Mouse (Mus musculus) liver, embryonic 15.5 days (tissue): ENCODE data around the gene Cldn22. TPM values are rescaled to one million over a fixed set of nuclear protein-coding genes. Genes with fewer than 3 reads are reported as not detected.

Experiments used
- ATAC-seq: fragments of 200-750 bp; cut with Nextera tagmentation; 2 replicates; pipeline ENCODE4 v1.8.0; 2017; ENCODE audit warnings: moderate number of reproducible peaks, mild to moderate bottlenecking, moderate library complexity; ENCODE audit not compliant: insufficient read depth
- H3K27ac ChIP-seq: fragments of 300-500 bp; sonication (generic); replicated peaks from 2 replicates; pipeline ENCODE4 v1.5.1; 2015; ENCODE audit warnings: mild to moderate bottlenecking, inconsistent platforms
- H3K27me3 ChIP-seq: fragments of 300-500 bp; sonication (generic); 2 replicates; pipeline ENCODE4 v1.6.1; 2015; ENCODE audit warnings: mild to moderate bottlenecking, inconsistent platforms
- H3K36me3 ChIP-seq: fragments of 300-500 bp; sonication (generic); replicated peaks from 2 replicates; pipeline ENCODE4 v1.6.1; 2015; ENCODE audit warnings: moderate library complexity, mild to moderate bottlenecking, inconsistent platforms
- H3K4me1 ChIP-seq: fragments of 300-500 bp; sonication (generic); replicated peaks from 2 replicates; pipeline ENCODE4 v1.6.1; 2015; ENCODE audit warnings: inconsistent platforms
- H3K4me2 ChIP-seq: fragments of 300-500 bp; sonication (generic); 2 replicates; pipeline ENCODE4 v1.6.1; 2015; ENCODE audit warnings: moderate library complexity, mild to moderate bottlenecking, inconsistent platforms
- H3K4me3 ChIP-seq: fragments of 300-500 bp; sonication (generic); replicated peaks from 2 replicates; pipeline ENCODE4 v1.5.1; 2015; ENCODE audit warnings: mild to moderate bottlenecking, inconsistent platforms
- H3K9ac ChIP-seq: fragments of 300-500 bp; sonication (generic); 2 replicates; pipeline ENCODE4 v1.6.1; 2015; ENCODE audit warnings: moderate library complexity, mild to moderate bottlenecking, inconsistent platforms
- H3K9me3 ChIP-seq: fragments of 300-500 bp; sonication (generic); replicated peaks from 2 replicates; pipeline ENCODE4 v1.6.1; 2016; ENCODE audit warnings: inconsistent platforms
- WGBS: fragments of 180-500 bp; shearing (Covaris S2); methylation state at CpG from one replicate; pipeline ENCODE4 v1.1.7; 2015; ENCODE audit warnings: mixed read lengths; ENCODE audit not compliant: insufficient replicate concordance; 5-methylcytosine and 5-hydroxymethylcytosine counted together
- polyA plus RNA-seq: library from polyadenylated mRNA; unstranded; fragments of >200 nt; fragmentation: Nextera tagmentation; extraction: Ambion mirVana; gene quantifications from 2 replicates; pipeline ENCODE4 v1.2.1, GENCODE M21; 2015

Gene Cldn22
- polyA plus RNA-seq, 1 experiment from 2014 or later: not detected

DNA sequence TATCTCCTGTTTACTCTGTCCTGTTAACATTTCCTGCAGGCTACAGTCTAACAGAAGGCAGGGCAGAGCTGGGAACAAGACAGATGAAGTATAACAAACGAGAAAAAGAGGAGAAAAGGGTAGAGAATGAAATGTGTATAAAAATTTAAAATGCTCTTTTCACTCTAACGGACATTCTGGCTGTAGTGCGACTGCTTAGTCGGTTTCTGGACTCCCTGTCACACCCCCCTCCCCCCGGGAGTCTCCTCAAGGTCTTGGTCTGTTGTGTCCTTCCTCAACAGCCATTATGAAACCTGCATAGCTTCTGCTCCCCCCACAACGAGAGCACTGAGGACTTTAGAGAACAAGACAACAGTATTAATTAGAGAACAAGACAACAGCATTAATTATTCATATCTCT lies 8.3 kb downstream of the Cldn22 start:
- H3K4me3 ChIP-seq: no peak overlapping the region
- ATAC-seq: no peak
- 56% methylated on average over 6 of the region's 6 CpGs for WGBS

DNA sequence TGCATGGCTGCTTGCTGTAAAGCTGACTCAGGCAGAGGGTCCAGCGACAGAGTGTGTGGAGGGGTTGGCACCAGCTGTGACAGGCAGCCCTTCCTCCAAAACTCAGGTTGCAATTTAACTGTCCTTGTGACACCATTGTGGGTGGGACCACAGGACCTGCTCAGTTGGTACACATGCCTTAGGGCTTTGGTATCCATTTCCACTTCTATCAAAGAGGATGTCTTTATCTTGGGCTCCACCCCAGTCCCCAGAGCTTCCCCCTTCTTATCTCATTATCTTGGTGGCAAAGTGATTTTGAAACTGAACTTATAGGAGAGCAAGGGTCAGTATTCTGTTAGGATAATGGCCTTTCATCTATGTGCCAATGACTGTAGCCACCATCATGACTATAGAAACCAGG lies 9.7 kb downstream of the Cldn22 start:
- no peak overlapping the region for H3K4me2 ChIP-seq
- no peak overlapping the region for H3K4me3 ChIP-seq
- H3K36me3 ChIP-seq: peaks cover 5% of the 10 kb centered on the region
- no peak for ATAC-seq
- H3K27me3 ChIP-seq: no peaks in the 10 kb centered on the region
- H3K9me3 ChIP-seq: no peaks in the 10 kb centered on the region
- 57% methylated on average over 1 of the region's 1 CpGs for WGBS
- no peaks in the 10 kb centered on the region for H3K4me1 ChIP-seq
- H3K9ac ChIP-seq: no peak overlapping the region
- H3K27ac ChIP-seq: no peak overlapping the region

More for the DNA sequence above, 8.3 kb downstream of the Cldn22 start:
- Histone ChIP-seq H3K27me3 (no peaks in the 10 kb centered on the region), H3K9me3 (no peaks in the 10 kb centered on the region), H3K4me2 (no peak overlapping the region), H3K9ac (no peak overlapping the region), H3K36me3 (peaks cover 5% of the 10 kb centered on the region), H3K4me1 (no peaks in the 10 kb centered on the region), H3K27ac (no peak overlapping the region)

DNA sequence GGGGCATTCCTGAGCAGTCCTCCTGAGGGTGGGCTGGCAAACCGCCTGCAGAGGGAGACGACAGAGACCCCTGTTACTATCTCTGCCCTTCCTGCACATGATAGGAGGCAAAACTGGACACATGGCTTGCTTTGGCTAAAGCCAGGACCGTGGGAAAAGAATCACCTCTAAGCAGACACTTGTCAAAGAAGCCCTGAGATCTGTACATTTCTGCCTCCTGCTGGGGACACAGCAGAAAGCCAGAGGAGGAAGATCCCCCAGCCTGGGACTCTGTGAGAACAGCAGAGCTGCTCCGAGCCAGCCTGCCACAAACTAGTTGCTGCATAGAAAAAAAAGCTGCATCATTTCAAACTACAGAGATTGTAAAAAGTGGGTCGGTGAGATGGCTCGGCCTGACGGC lies 18.8 kb downstream of the Cldn22 start:
- WGBS: 73% methylated on average over 7 of the region's 7 CpGs
- Histone ChIP-seq H3K9me3 (no peaks in the 10 kb centered on the region), H3K9ac (no peak overlapping the region), H3K27me3 (no peaks in the 10 kb centered on the region), H3K4me2 (no peak overlapping the region), H3K36me3 (peaks cover 12% of the 10 kb centered on the region), H3K27ac (no peak overlapping the region), H3K4me1 (no peaks in the 10 kb centered on the region), H3K4me3 (no peak overlapping the region)
- no peak for ATAC-seq

DNA sequence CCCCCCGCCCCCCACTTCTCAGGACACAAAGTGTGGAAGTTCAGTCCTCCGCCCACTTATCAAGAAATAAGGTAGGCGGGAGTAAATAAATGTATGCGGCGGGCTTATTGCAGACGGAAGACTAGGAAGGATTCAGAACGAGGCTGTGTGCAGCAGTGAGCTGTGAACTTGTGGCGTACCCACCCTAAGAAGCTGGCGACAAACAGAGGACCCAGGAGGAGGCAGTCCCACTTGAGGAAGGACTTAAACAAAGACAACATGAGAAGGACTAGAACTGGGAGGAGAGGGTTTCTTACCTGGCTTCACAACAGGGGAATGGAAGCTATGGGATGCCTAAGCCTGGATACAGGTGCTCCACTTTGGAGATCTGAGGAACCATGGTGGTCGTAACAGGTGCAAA lies 19.4 kb downstream of the Cldn22 start:
- Histone ChIP-seq H3K27ac (no peak overlapping the region), H3K9ac (no peak overlapping the region), H3K9me3 (no peaks in the 10 kb centered on the region), H3K4me2 (no peak overlapping the region), H3K4me3 (no peak overlapping the region), H3K4me1 (no peaks in the 10 kb centered on the region), H3K36me3 (peaks cover 16% of the 10 kb centered on the region), H3K27me3 (no peaks in the 10 kb centered on the region)
- 75% methylated on average over 10 of the region's 10 CpGs for WGBS
- ATAC-seq: no peak

DNA sequence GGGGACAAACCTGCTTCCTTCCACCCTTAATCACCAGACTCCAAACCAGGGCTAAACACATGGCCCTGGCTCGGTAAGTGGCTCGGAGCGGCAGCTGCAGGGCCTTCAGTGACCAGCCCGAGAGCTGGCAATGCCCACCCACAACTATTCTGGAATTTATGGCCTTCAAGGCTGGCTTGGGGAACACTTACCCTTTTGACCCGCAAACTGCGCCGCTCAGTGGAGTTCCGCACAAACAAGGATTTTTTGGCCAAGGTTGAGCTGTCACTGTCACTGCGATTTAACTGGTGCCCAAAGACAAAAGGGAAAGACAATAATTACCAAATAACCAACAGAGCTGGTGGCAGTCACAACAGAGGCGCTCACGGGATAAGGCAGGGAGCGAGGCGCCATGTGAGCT lies 21.7 kb downstream of the Cldn22 start:
- Histone ChIP-seq H3K9me3 (no peaks in the 10 kb centered on the region), H3K36me3 (peaks cover 15% of the 10 kb centered on the region), H3K4me3 (no peak overlapping the region), H3K4me2 (no peak overlapping the region), H3K27me3 (no peaks in the 10 kb centered on the region), H3K9ac (no peak overlapping the region), H3K4me1 (no peaks in the 10 kb centered on the region), H3K27ac (no peak overlapping the region)
- WGBS: 85% methylated on average over 13 of the region's 13 CpGs
- ATAC-seq: no peak

DNA sequence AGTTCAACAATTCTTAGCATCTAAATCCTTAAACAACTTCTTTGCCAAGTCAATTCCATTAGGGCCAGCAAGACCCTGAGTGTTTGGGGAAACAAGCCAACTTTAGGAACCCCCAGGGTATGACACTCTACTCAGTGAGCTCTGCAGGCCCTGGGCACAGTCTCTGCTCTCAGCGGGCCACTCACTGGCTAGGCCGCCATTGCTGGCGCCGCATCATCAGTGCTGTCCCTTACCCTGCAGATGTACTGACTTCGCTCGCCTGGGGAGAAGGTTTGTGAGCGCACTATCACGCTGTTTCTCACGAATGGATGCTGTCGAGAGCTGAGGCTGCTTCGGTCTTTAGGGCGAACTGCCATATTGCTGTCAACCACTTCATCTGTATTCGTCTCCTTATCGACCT lies 22.9 kb downstream of the Cldn22 start:
- Histone ChIP-seq H3K36me3 (peaks cover 15% of the 10 kb centered on the region), H3K4me3 (no peak overlapping the region), H3K4me2 (no peak overlapping the region), H3K4me1 (no peaks in the 10 kb centered on the region), H3K27ac (no peak overlapping the region), H3K9ac (no peak overlapping the region), H3K27me3 (no peaks in the 10 kb centered on the region), H3K9me3 (no peaks in the 10 kb centered on the region)
- 82% methylated on average over 14 of the region's 14 CpGs for WGBS
- no peak for ATAC-seq

DNA sequence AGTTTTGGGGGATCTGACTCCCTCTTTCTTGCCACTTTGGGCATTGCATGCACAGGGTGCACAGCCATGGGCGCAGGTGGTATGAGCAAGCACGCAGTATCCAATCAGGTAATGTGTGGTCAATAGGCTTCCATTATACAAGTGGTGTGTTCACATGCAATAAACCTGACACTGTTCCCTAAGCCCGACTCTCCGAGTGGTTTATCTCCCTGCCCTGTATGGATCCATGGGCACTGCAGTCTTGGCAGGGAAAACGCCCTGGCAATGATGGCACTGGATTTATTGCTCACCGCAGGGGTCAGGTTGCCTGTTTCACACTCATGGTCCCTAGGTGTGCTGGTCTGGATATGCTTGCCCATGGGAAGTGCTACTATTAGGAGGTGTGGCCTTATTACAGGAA lies 23.6 kb downstream of the Cldn22 start:
- Histone ChIP-seq H3K4me2 (no peak overlapping the region), H3K9ac (no peak overlapping the region), H3K27ac (no peak overlapping the region), H3K4me3 (no peak overlapping the region), H3K27me3 (no peaks in the 10 kb centered on the region), H3K4me1 (no peaks in the 10 kb centered on the region; the same call in 1 of the 2 replicates), H3K36me3 (peaks cover 15% of the 10 kb centered on the region), H3K9me3 (no peaks in the 10 kb centered on the region)
- WGBS: 84% methylated on average over 6 of the region's 6 CpGs
- ATAC-seq: no peak

DNA sequence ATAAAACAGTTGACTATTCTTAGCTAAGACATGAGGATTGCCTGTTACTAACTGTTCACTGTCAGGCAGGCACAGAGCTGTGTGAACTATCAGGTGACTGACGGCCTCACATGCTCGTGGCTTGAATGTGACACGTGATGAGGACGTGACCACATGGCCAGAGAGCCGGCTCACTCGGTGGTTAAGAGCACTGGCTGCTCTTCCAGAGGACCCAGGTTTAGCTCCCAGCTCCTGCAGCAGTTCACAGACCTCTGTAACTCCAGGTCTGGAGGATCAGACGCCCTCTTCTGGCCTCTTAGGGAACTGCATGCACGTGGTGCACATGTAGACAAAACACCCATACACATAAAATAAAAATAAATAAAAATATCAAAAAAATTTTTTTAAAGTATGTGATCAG lies 25.6 kb downstream of the Cldn22 start:
- Histone ChIP-seq H3K27me3 (no peaks in the 10 kb centered on the region), H3K4me2 (no peak overlapping the region), H3K9ac (no peak overlapping the region), H3K36me3 (peaks cover 15% of the 10 kb centered on the region), H3K27ac (no peak overlapping the region), H3K4me1 (no peaks in the 10 kb centered on the region; the same call in 1 of the 2 replicates), H3K9me3 (no peaks in the 10 kb centered on the region), H3K4me3 (no peak overlapping the region)
- WGBS: 66% methylated on average over 8 of the region's 8 CpGs
- ATAC-seq: no peak

DNA sequence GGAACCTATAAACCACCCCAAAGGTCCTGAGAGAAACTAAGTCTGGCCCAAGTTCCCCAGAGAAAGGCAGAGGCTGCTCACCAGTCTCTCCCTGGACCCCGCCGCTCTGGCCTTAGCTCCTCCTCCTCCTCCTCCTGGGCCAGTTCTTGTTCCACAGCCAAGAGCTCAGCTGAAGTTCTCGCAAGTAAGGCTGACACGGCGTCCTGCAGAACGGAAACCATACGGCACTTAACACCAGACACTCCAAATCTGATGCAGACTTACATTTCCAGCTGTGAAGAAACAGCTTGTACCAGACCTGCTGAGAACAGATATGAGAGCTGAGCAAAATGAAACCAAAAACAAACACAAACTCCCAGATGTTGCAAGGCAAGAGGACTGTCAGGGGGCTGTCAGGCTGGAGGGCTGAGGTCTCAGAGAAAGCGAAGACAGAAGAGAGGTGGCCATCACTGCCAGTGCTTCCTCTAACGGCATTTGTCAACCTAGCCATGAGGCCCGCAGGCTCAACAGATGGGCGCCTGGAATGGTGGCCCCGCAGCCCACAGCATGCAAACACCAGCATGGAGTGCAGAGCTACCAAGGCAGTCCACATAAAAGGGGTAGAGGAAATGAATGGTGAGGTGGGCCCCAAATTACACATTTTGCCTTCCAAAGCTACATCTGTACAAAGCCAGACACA lies 27.7 kb downstream of the Cldn22 start:
- WGBS: 30% methylated on average over 12 of the region's 12 CpGs
- Histone ChIP-seq H3K27me3 (no peaks in the 10 kb centered on the region), H3K9ac (no peak overlapping the region), H3K36me3 (peaks cover 16% of the 10 kb centered on the region), H3K4me1 (no peaks in the 10 kb centered on the region; the same call in 1 of the 2 replicates), H3K27ac (no peak overlapping the region), H3K4me3 (peak overlapping the region; percentile 37), H3K4me2 (peak overlapping the region; percentile 46), H3K9me3 (no peaks in the 10 kb centered on the region)
- ATAC-seq: no peak

DNA sequence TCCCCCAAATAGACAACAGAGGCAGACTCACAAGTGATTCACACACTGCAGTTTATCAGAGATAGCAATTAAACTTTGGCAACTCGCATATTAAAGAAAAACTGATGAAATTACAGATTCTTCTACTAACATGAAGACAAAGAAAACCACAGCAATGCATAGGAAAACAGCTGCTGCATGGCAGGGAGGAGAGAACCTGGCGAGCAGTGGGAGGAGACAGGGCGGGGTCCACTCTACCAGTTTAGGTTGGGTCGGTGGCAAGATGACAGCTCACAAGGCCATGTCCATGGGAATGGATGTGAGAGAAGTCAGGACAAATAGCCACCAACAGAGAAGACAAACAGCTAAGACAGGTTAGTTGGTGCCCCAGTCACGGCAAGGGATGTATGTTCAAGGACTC lies 28.5 kb downstream of the Cldn22 start:
- no peak overlapping the region for H3K9ac ChIP-seq
- no peaks in the 10 kb centered on the region for H3K27me3 ChIP-seq
- WGBS: 44% methylated on average over 5 of the region's 5 CpGs
- H3K4me2 ChIP-seq: no peak overlapping the region
- no peak overlapping the region for H3K27ac ChIP-seq
- peaks cover 12% of the 10 kb centered on the region for H3K36me3 ChIP-seq
- no peak for ATAC-seq
- H3K9me3 ChIP-seq: no peaks in the 10 kb centered on the region
- H3K4me3 ChIP-seq: no peak overlapping the region
- H3K4me1 ChIP-seq: no peaks in the 10 kb centered on the region; the same call in 1 of the 2 replicates

DNA sequence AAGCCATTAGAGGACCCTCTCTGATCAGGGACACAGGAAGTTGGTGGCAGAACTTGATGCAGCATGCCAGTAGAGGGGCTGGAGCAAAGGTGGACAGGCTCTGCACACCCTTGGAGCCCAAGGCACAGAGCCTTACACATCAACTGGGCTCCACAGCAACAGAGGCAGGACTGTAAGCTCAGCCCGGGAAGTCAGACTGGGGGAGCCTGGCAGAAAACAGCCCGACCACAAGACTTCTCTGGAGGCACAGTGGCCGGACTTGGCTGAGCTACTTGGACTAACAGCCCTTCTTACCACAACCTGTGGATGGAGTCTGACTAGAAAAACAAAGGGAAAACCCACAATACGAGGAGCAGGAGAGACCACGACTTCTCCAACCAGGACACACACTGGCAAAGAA lies 29.1 kb downstream of the Cldn22 start:
- Histone ChIP-seq H3K27ac (no peak overlapping the region), H3K9ac (no peak overlapping the region), H3K4me1 (no peaks in the 10 kb centered on the region; the same call in 1 of the 2 replicates), H3K4me3 (no peak overlapping the region), H3K27me3 (no peaks in the 10 kb centered on the region), H3K4me2 (no peak overlapping the region), H3K36me3 (peaks cover 7% of the 10 kb centered on the region; the same call in 1 of the 2 replicates), H3K9me3 (no peaks in the 10 kb centered on the region)
- 57% methylated on average over 5 of the region's 5 CpGs for WGBS
- ATAC-seq: no peak

DNA sequence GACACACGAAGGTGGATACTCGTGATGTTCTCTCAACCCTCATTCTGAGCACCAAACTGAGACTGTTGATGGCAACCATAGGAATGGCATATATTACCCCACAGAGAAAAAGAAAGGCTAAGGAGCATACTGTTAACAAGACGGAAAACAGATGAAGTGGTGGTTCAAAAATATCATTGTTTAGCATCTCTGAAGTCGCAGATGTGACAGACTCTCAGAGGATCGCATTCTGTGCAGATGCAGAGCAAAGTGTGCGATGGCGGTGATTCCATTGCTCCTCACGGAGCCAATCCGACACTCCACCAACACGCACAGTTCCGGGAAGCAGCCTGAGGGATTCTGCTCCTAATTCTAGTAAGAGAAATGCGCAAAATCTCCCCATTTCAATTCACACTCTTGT lies 35.0 kb downstream of the Cldn22 start:
- Histone ChIP-seq H3K27ac (no peak overlapping the region), H3K9me3 (no peaks in the 10 kb centered on the region), H3K4me2 (no peak overlapping the region), H3K4me3 (no peak overlapping the region), H3K4me1 (no peaks in the 10 kb centered on the region), H3K9ac (no peak overlapping the region), H3K36me3 (peaks cover 8% of the 10 kb centered on the region; the same call in 1 of the 2 replicates), H3K27me3 (no peaks in the 10 kb centered on the region)
- ATAC-seq: no peak
- 76% methylated on average over 12 of the region's 12 CpGs for WGBS
